Mouse (Mus musculus) CH12.LX (cell line): Measurements from ENCODE around the gene Nasp. TPM values are rescaled to one million over a fixed set of nuclear protein-coding genes. Genes with fewer than 3 reads are reported as not detected.

ENCODE experiments used
- DNase-seq: peaks from one replicate; pipeline ENCODE4 v3.0.0-alpha.2; 2013; ENCODE audit errors: extremely low read depth
- H3K27ac ChIP-seq: 2 replicates; pipeline ENCODE4 v1.5.1; 2012; ENCODE audit warnings: low read depth, mild to moderate bottlenecking, control low read depth, moderate library complexity; ENCODE audit not compliant: insufficient read depth
- H3K27me3 ChIP-seq: replicated peaks from 2 replicates; pipeline ENCODE3; 2012; ENCODE audit warnings: inconsistent platforms
- H3K36me3 ChIP-seq, 2 experiments: replicated peaks in 1 of 2; 2 replicates each; pipeline versions ENCODE3 to v1.6.1; 2012; ENCODE audit warnings: inconsistent platforms in 1 of 2, low read length in 1 of 2, mild to moderate bottlenecking in 1 of 2, mixed read lengths in 1 of 2, moderate library complexity in 1 of 2; ENCODE audit not compliant: control insufficient read depth in 1 of 2, insufficient read depth in 1 of 2
- H3K4me1 ChIP-seq, 2 experiments: 2 replicates each; pipeline ENCODE4 v1.6.1; 2012; ENCODE audit warnings: inconsistent platforms in 1 of 2, moderate library complexity in 1 of 2; ENCODE audit not compliant: insufficient read depth in 2 of 2, control insufficient read depth in 1 of 2
- H3K4me2 ChIP-seq: 2 replicates; pipeline ENCODE4 v1.6.1; 2012; ENCODE audit warnings: low read depth, mild to moderate bottlenecking, control low read depth; ENCODE audit not compliant: poor library complexity, insufficient read depth, severe bottlenecking
- H3K4me3 ChIP-seq, 3 experiments: fragments of 150-350 bp in 1 of 3; sonication (generic) in 1 of 3; replicated peaks in 1 of 3; 2 replicates each; pipeline versions ENCODE3 to v1.5.1; 2011 to 2012; ENCODE audit warnings: low read depth in 2 of 3, low read length in 2 of 3, mild to moderate bottlenecking in 2 of 3, moderate library complexity in 2 of 3, control low read depth in 1 of 3, improper control_type of control experiment in 1 of 3, inconsistent platforms in 1 of 3, mixed read lengths in 1 of 3; ENCODE audit not compliant: poor library complexity in 1 of 3
- H3K79me2 ChIP-seq: replicated peaks from 2 replicates; pipeline ENCODE4 v1.6.1; 2012; ENCODE audit warnings: mild to moderate bottlenecking, moderate library complexity; ENCODE audit not compliant: control insufficient read depth, poor library complexity, insufficient read depth, severe bottlenecking; ENCODE audit errors: extremely low read depth
- H3K9ac ChIP-seq: 2 replicates; pipeline ENCODE4 v1.6.1; 2012; ENCODE audit warnings: low read depth, mild to moderate bottlenecking, control low read depth, moderate library complexity; ENCODE audit not compliant: insufficient read depth
- H3K9me3 ChIP-seq: replicated peaks from 2 replicates; pipeline ENCODE3; 2012; ENCODE audit warnings: low read length, inconsistent platforms, mixed read lengths
- CHD1 ChIP-seq: IDR thresholded peaks from 2 replicates; pipeline ENCODE4 v1.6.1; 2012; ENCODE audit warnings: low read depth, low read length, improper control_type of control experiment, inconsistent platforms
- CTCF ChIP-seq, 2 experiments: IDR thresholded peaks in 1 of 2; conservative IDR thresholded peaks in 1 of 2; 2 replicates each; pipeline ENCODE4 v1.5.1; 2011 to 2012; ENCODE audit warnings: low read depth in 2 of 2, low read length in 2 of 2, improper control_type of control experiment in 1 of 2, inconsistent platforms in 1 of 2, mild to moderate bottlenecking in 1 of 2, moderate library complexity in 1 of 2
- ELF1 ChIP-seq: IDR thresholded peaks from 2 replicates; pipeline ENCODE4 v1.6.1; 2014; ENCODE audit warnings: low read depth, mild to moderate bottlenecking, inconsistent platforms, low read length, improper control_type of control experiment
- IRF4 ChIP-seq: IDR thresholded peaks from 2 replicates; pipeline ENCODE4 v1.6.1; 2014; ENCODE audit warnings: low read depth, mild to moderate bottlenecking, inconsistent platforms, low read length, improper control_type of control experiment
- JUN ChIP-seq: IDR thresholded peaks from 2 replicates; pipeline ENCODE4 v1.6.1; 2011; ENCODE audit warnings: low read depth, mild to moderate bottlenecking, low read length, improper control_type of control experiment, moderate library complexity; ENCODE audit not compliant: insufficient read depth
- JUND ChIP-seq: conservative IDR thresholded peaks from 2 replicates; pipeline ENCODE4 v1.6.1; 2011; ENCODE audit warnings: low read depth, low read length, improper control_type of control experiment
- MAFK ChIP-seq: IDR thresholded peaks from 2 replicates; pipeline ENCODE4 v1.6.1; 2011; ENCODE audit warnings: low read length, improper control_type of control experiment; ENCODE audit not compliant: insufficient replicate concordance
- MAX ChIP-seq: IDR thresholded peaks from 2 replicates; pipeline ENCODE4 v1.6.1; 2011; ENCODE audit warnings: low read length, improper control_type of control experiment
- MAZ ChIP-seq: IDR thresholded peaks from 2 replicates; pipeline ENCODE4 v1.6.1; 2012; ENCODE audit warnings: low read depth, mild to moderate bottlenecking, inconsistent platforms, low read length, improper control_type of control experiment, moderate library complexity
- NRF1 ChIP-seq: IDR thresholded peaks from 2 replicates; pipeline ENCODE4 v1.6.1; 2014; ENCODE audit warnings: low read depth, mild to moderate bottlenecking, inconsistent platforms, low read length, improper control_type of control experiment, moderate library complexity
- POLR2AphosphoS2 ChIP-seq: IDR thresholded peaks from 2 replicates; pipeline ENCODE4 v1.6.1; 2011; ENCODE audit warnings: low read depth, low read length, improper control_type of control experiment
- SIN3A ChIP-seq: IDR thresholded peaks from 2 replicates; pipeline ENCODE4 v1.6.1; 2012; ENCODE audit warnings: low read length, improper control_type of control experiment, inconsistent platforms
- TBP ChIP-seq: conservative IDR thresholded peaks from 2 replicates; pipeline ENCODE4 v1.6.1; 2011; ENCODE audit warnings: low read depth, low read length, improper control_type of control experiment
- UBTF ChIP-seq: IDR thresholded peaks from 2 replicates; pipeline ENCODE4 v1.6.1; 2012; ENCODE audit warnings: low read depth, mild to moderate bottlenecking, inconsistent platforms, low read length, improper control_type of control experiment, moderate library complexity
- USF2 ChIP-seq: conservative IDR thresholded peaks from 2 replicates; pipeline ENCODE4 v1.6.1; 2011; ENCODE audit warnings: low read depth, low read length, improper control_type of control experiment
- ZC3H11A ChIP-seq: IDR thresholded peaks from 2 replicates; pipeline ENCODE4 v1.6.1; 2012; ENCODE audit warnings: low read depth, mild to moderate bottlenecking, inconsistent platforms, low read length, improper control_type of control experiment
- ZMIZ1 ChIP-seq: IDR thresholded peaks from 2 replicates; pipeline ENCODE4 v1.6.1; 2012; ENCODE audit warnings: low read depth, mild to moderate bottlenecking, inconsistent platforms, low read length, improper control_type of control experiment
- ZNF384 ChIP-seq: IDR thresholded peaks from 2 replicates; pipeline ENCODE4 v1.6.1; 2012; ENCODE audit warnings: low read depth, low read length, improper control_type of control experiment, inconsistent platforms
- dilution Hi-C: fragments of 300-500 bp; cut with MboI; formaldehyde crosslinking; loops from 2 replicates; pipeline ENCODE4 v1.14.3; 2020; ENCODE audit warnings: low sequenced_read_pairs; ENCODE audit not compliant: extremely low pct_unique_long_range_greater_than_20kb, extremely low pct_ligation_motif_present
- in situ Hi-C: fragments of 300-500 bp; cut with MboI; formaldehyde crosslinking; loops from 3 replicates; pipeline ENCODE4 v1.14.3; 2019; ENCODE audit warnings: low sequenced_read_pairs, low pct_ligation_motif_present, low pct_unique_long_range_greater_than_20kb, mixed read lengths
- polyA plus RNA-seq: library from polyadenylated mRNA; unstranded; fragments of >175 nt; gene quantifications from 2 replicates; pipeline ENCODE4 v1.2.1, GENCODE M21; 2012; ENCODE audit warnings: low read depth; ENCODE audit not compliant: insufficient read length
- total RNA-seq, 2 experiments: library from RNA; depleted of rRNA; stranded (reverse); fragments of 300-350 nt in 1 of 2; fragments of >200 nt in 1 of 2; gene quantifications; 2 replicates each; pipeline ENCODE4 v1.2.3; 2012 to 2014

The Nasp gene
- total and polyA plus RNA-seq, 3 experiments = 139 to 347 (median 308) TPM

- no peak overlapping the region for H3K9ac ChIP-seq
- H3K27ac ChIP-seq = no peak overlapping the region
- no peaks in the 10 kb centered on the region for H3K27me3 ChIP-seq
- H3K36me3 ChIP-seq = peaks cover 63 to 83% of the 10 kb centered on the region in 2 experiments
- in situ Hi-C loops = no loop called here
- no peak for DNase-seq
- no peaks in the 10 kb centered on the region for H3K9me3 ChIP-seq
- no peak for TF ChIP-seq ZC3H11A
- no peak for TF ChIP-seq MAZ
- TF ChIP-seq SIN3A = no peak
- TF ChIP-seq TBP = no peak
- no peak for TF ChIP-seq JUN
- no peak for TF ChIP-seq JUND
- no peak for TF ChIP-seq USF2
- no peak for TF ChIP-seq NRF1
- TF ChIP-seq ZMIZ1 = no peak
- TF ChIP-seq, all 38 proteins: peak for 0
- Histone ChIP-seq H3K4me1 (peaks cover 0 to 3% of the 10 kb centered on the region in 2 experiments; a peak in 1 of 4 replicates), H3K79me2 (peaks cover 12% of the 10 kb centered on the region), H3K4me3 (no peak overlapping the region), H3K4me2 (no peak overlapping the region)
- dilution Hi-C loops = no loop called here
These were observed 11.1 kb upstream of the Nasp start for GRCm38 (mm10) chr4:116638821-116639220.

GRCm38 (mm10) chr4:116635197-116635596 is 7.5 kb upstream of the Nasp start:
- Histone ChIP-seq H3K79me2 (no peaks in the 10 kb centered on the region), H3K27ac (no peak overlapping the region), H3K9me3 (no peaks in the 10 kb centered on the region), H3K4me3 (no peak overlapping the region), H3K4me2 (no peak overlapping the region), H3K36me3 (peaks cover 38 to 58% of the 10 kb centered on the region in 2 experiments), H3K27me3 (no peaks in the 10 kb centered on the region), H3K4me1 (peaks cover 0 to 8% of the 10 kb centered on the region in 2 experiments; a peak in 1 of 4 replicates), H3K9ac (no peak overlapping the region)
- in situ Hi-C loops = no loop called here
- TF ChIP-seq POLR2AphosphoS2 = no peak
- no peak for TF ChIP-seq CHD1
- TF ChIP-seq NRF1 = no peak
- TF ChIP-seq UBTF = no peak
- no peak for TF ChIP-seq SIN3A
- TF ChIP-seq ZNF384 = no peak
- TF ChIP-seq CTCF (conservative IDR thresholded peaks at IDR 0.05 in 1 of 2, IDR thresholded peaks at IDR 0.05 in 1 of 2; ENCODE audit: low read depth in 2 of 2, low read length in 2 of 2) = no peak
- no peak for TF ChIP-seq MAFK
- no peak for TF ChIP-seq TBP
- no peak for TF ChIP-seq JUN
- TF ChIP-seq IRF4 = no peak
- no peak for TF ChIP-seq MAX
- no peak for TF ChIP-seq ELF1
- no peak for DNase-seq
- dilution Hi-C loops = no loop called here
